Mouse (Mus musculus): ENCODE measurements at regions not wholly inside any gene's neighbourhood (a gene's known extent, or its start where the extent isn't known, plus 50 kb on each side); places are given as distances from the start of the nearest gene placed in this dataset.
A peak's percentile ranks its signal among the peaks of the same experiment; 100 is the strongest.

GRCm38 (mm10) chr16:77239176-77239790 is 225.8 kb downstream of the Usp25 start:
- Histone ChIP-seq H3K4me1 (replicated peaks; ENCODE audit: control insufficient read depth, insufficient read depth, low read length) (peaks cover 4% of the 10 kb centered on the region; the same call in 1 of the 2 replicates), H3K27me3 (ENCODE audit: control insufficient read depth, insufficient read depth, low read depth, low read length) (no peaks in the 10 kb centered on the region), H3K9me3 (ENCODE audit: control insufficient read depth, low read length) (no peaks in the 10 kb centered on the region), H3K27ac (ENCODE audit: low read length) (no peak overlapping the region), H3K9ac (ENCODE audit: low read length) (no peak overlapping the region), H3K36me3 (ENCODE audit: control insufficient read depth, insufficient read depth, low read length) (no peaks in the 10 kb centered on the region), H3K4me2 (ENCODE audit: low read depth, low read length) (no peak overlapping the region), H3K4me3 (ENCODE audit: low read length) (no peak overlapping the region)
- ATAC-seq (ENCODE audit: low read depth): no peak
- 55% methylated on average over 9 of the region's 9 CpGs for WGBS

GRCm38 (mm10) chr16:77238358-77239175 is 225.1 kb downstream of the Usp25 start:
- ATAC-seq (ENCODE audit: low read depth): peak; percentile 62; the same call in 1 of the 2 replicates
- H3K36me3 ChIP-seq (ENCODE audit: control insufficient read depth, insufficient read depth, low read length): no peaks in the 10 kb centered on the region
- no peak overlapping the region for H3K9ac ChIP-seq (ENCODE audit: low read length)
- H3K4me3 ChIP-seq (ENCODE audit: low read length): no peak overlapping the region
- WGBS: 64% methylated on average over 13 of the region's 13 CpGs
- H3K9me3 ChIP-seq (ENCODE audit: control insufficient read depth, low read length): no peaks in the 10 kb centered on the region
- H3K4me2 ChIP-seq (ENCODE audit: low read depth, low read length): no peak overlapping the region
- no peaks in the 10 kb centered on the region for H3K27me3 ChIP-seq (ENCODE audit: control insufficient read depth, insufficient read depth, low read depth, low read length)
- peaks cover 4% of the 10 kb centered on the region; the same call in 1 of the 2 replicates for H3K4me1 ChIP-seq (replicated peaks; ENCODE audit: control insufficient read depth, insufficient read depth, low read length)
- no peak overlapping the region for H3K27ac ChIP-seq (ENCODE audit: low read length)

GRCm38 (mm10) chr16:77237631-77238357 is 224.3 kb downstream of the Usp25 start:
- WGBS: 72% methylated on average over 7 of the region's 7 CpGs
- no peaks in the 10 kb centered on the region for H3K36me3 ChIP-seq (ENCODE audit: control insufficient read depth, insufficient read depth, low read length)
- no peak overlapping the region for H3K4me3 ChIP-seq (ENCODE audit: low read length)
- H3K9ac ChIP-seq (ENCODE audit: low read length): no peak overlapping the region
- H3K9me3 ChIP-seq (ENCODE audit: control insufficient read depth, low read length): no peaks in the 10 kb centered on the region
- H3K4me2 ChIP-seq (ENCODE audit: low read depth, low read length): no peak overlapping the region
- H3K27ac ChIP-seq (ENCODE audit: low read length): no peak overlapping the region
- H3K27me3 ChIP-seq (ENCODE audit: control insufficient read depth, insufficient read depth, low read depth, low read length): no peaks in the 10 kb centered on the region
- H3K4me1 ChIP-seq (replicated peaks; ENCODE audit: control insufficient read depth, insufficient read depth, low read length): peaks cover 4% of the 10 kb centered on the region; the same call in 1 of the 2 replicates
- ATAC-seq (ENCODE audit: low read depth): no peak

GRCm38 (mm10) chr16:77237272-77237603 is 223.7 kb downstream of the Usp25 start:
- no peak overlapping the region for H3K27ac ChIP-seq (ENCODE audit: low read length)

GRCm38 (mm10) chr16:77236509-77237271 is 223.2 kb downstream of the Usp25 start:
- peak; percentile 49; the same call in 1 of the 2 replicates for ATAC-seq (ENCODE audit: low read depth)
- no peaks in the 10 kb centered on the region for H3K27me3 ChIP-seq (ENCODE audit: control insufficient read depth, insufficient read depth, low read depth, low read length)
- H3K4me2 ChIP-seq (ENCODE audit: low read depth, low read length): peak overlapping the region; percentile 54
- H3K9ac ChIP-seq (ENCODE audit: low read length): peak overlapping the region; percentile 33
- H3K4me1 ChIP-seq (replicated peaks; ENCODE audit: control insufficient read depth, insufficient read depth, low read length): peaks cover 4% of the 10 kb centered on the region; the same call in 1 of the 2 replicates
- 23% methylated on average over 13 of the region's 13 CpGs for WGBS
- H3K27ac ChIP-seq (ENCODE audit: low read length): no peak overlapping the region
- H3K9me3 ChIP-seq (ENCODE audit: control insufficient read depth, low read length): no peaks in the 10 kb centered on the region
- no peaks in the 10 kb centered on the region for H3K36me3 ChIP-seq (ENCODE audit: control insufficient read depth, insufficient read depth, low read length)
- H3K4me3 ChIP-seq (ENCODE audit: low read length): peak overlapping the region; percentile 35

More at GRCm38 (mm10) chr16:77237272-77237603, 223.7 kb downstream of the Usp25 start:
- Histone ChIP-seq H3K4me1 (replicated peaks; ENCODE audit: control insufficient read depth, insufficient read depth, low read length) (peaks cover 4% of the 10 kb centered on the region; the same call in 1 of the 2 replicates), H3K36me3 (ENCODE audit: control insufficient read depth, insufficient read depth, low read length) (no peaks in the 10 kb centered on the region), H3K9ac (ENCODE audit: low read length) (peak overlapping the region; percentile 33; the same call in 1 of the 2 replicates), H3K27me3 (ENCODE audit: control insufficient read depth, insufficient read depth, low read depth, low read length) (no peaks in the 10 kb centered on the region), H3K4me3 (ENCODE audit: low read length) (peak overlapping the region; percentile 35), H3K4me2 (ENCODE audit: low read depth, low read length) (peak overlapping the region; percentile 54), H3K9me3 (ENCODE audit: control insufficient read depth, low read length) (no peaks in the 10 kb centered on the region)
- 58% methylated on average over 2 of the region's 2 CpGs for WGBS
- no peak for ATAC-seq (ENCODE audit: low read depth)

GRCm38 (mm10) chr16:77236021-77236420 is 222.5 kb downstream of the Usp25 start:
- no peak overlapping the region for H3K9ac ChIP-seq (ENCODE audit: low read length)
- no peak overlapping the region for H3K4me3 ChIP-seq (ENCODE audit: low read length)
- H3K36me3 ChIP-seq (ENCODE audit: control insufficient read depth, insufficient read depth, low read length): no peaks in the 10 kb centered on the region
- H3K27ac ChIP-seq (ENCODE audit: low read length): no peak overlapping the region
- no peak overlapping the region for H3K4me2 ChIP-seq (ENCODE audit: low read depth, low read length)
- H3K4me1 ChIP-seq (replicated peaks; ENCODE audit: control insufficient read depth, insufficient read depth, low read length): peaks cover 4% of the 10 kb centered on the region; the same call in 1 of the 2 replicates
- 91% methylated on average over 4 of the region's 4 CpGs for WGBS
- H3K9me3 ChIP-seq (ENCODE audit: control insufficient read depth, low read length): no peaks in the 10 kb centered on the region
- no peak for ATAC-seq (ENCODE audit: low read depth)
- H3K27me3 ChIP-seq (ENCODE audit: control insufficient read depth, insufficient read depth, low read depth, low read length): no peaks in the 10 kb centered on the region

- Histone ChIP-seq H3K4me3 (ENCODE audit: low read length) (no peak overlapping the region), H3K4me2 (ENCODE audit: low read depth, low read length) (no peak overlapping the region), H3K27ac (ENCODE audit: low read length) (no peak overlapping the region), H3K4me1 (replicated peaks; ENCODE audit: control insufficient read depth, insufficient read depth, low read length) (peaks cover 4% of the 10 kb centered on the region; the same call in 1 of the 2 replicates), H3K27me3 (ENCODE audit: control insufficient read depth, insufficient read depth, low read depth, low read length) (no peaks in the 10 kb centered on the region), H3K36me3 (ENCODE audit: control insufficient read depth, insufficient read depth, low read length) (no peaks in the 10 kb centered on the region), H3K9me3 (ENCODE audit: control insufficient read depth, low read length) (no peaks in the 10 kb centered on the region), H3K9ac (ENCODE audit: low read length) (no peak overlapping the region)
- ATAC-seq (ENCODE audit: low read depth): no peak
- WGBS: 76% methylated on average over 5 of the region's 5 CpGs
Measured at GRCm38 (mm10) chr16:77235449-77235848, 221.9 kb downstream of the Usp25 start.
